Mouse (Mus musculus) forebrain, postnatal 0 days (tissue): ENCODE measurements around the gene Fastkd1. TPM values are rescaled to one million over a fixed set of nuclear protein-coding genes. Genes with fewer than 3 reads are reported as not detected.
A peak's percentile ranks its signal among the peaks of the same experiment; 100 is the strongest.
"Not testable (repeated sequence)": the region's sequence is repeated elsewhere in the genome, so short reads cannot be mapped to it uniquely, and the experiment has no call there.

Source experiments
- ATAC-seq: fragments of 200-750 bp; cut with Nextera tagmentation; 2 replicates; pipeline ENCODE4 v1.8.0; 2017; ENCODE audit warnings: mild to moderate bottlenecking, moderate library complexity
- DNase-seq: peaks from one replicate; pipeline ENCODE4 v3.0.0-alpha.2; 2015
- H3K27ac ChIP-seq: fragments of 300-500 bp; sonication (generic); 2 replicates; pipeline ENCODE4 v1.5.1; 2014; ENCODE audit warnings: low read depth, mild to moderate bottlenecking, antibody characterized with exemption, low read length, moderate library complexity, mixed read lengths
- H3K27me3 ChIP-seq: fragments of 300-500 bp; sonication (generic); 2 replicates; pipeline ENCODE4 v1.6.1; 2014; ENCODE audit warnings: mild to moderate bottlenecking, low read length, mixed read lengths; ENCODE audit not compliant: insufficient read depth
- H3K36me3 ChIP-seq: fragments of 300-500 bp; sonication (generic); 2 replicates; pipeline ENCODE4 v1.6.1; 2014; ENCODE audit warnings: mild to moderate bottlenecking, moderate library complexity; ENCODE audit not compliant: insufficient read depth
- H3K4me1 ChIP-seq: fragments of 300-500 bp; sonication (generic); 2 replicates; pipeline ENCODE4 v1.6.1; 2014; ENCODE audit warnings: antibody characterized with exemption; ENCODE audit not compliant: insufficient read depth
- H3K4me2 ChIP-seq: fragments of 300-500 bp; sonication (generic); 2 replicates; pipeline ENCODE4 v1.6.1; 2014; ENCODE audit warnings: low read depth, mild to moderate bottlenecking, moderate library complexity
- H3K4me3 ChIP-seq: fragments of 300-500 bp; sonication (generic); 2 replicates; pipeline ENCODE4 v1.5.1; 2014; ENCODE audit warnings: low read depth, low read length, mixed read lengths
- H3K9ac ChIP-seq: fragments of 300-500 bp; sonication (generic); 2 replicates; pipeline ENCODE4 v1.6.1; 2014; ENCODE audit warnings: mild to moderate bottlenecking
- H3K9me3 ChIP-seq: fragments of 300-500 bp; sonication (generic); 2 replicates; pipeline ENCODE4 v1.6.1; 2016; ENCODE audit warnings: low read length
- CTCF ChIP-seq: sonication (generic); IDR thresholded peaks from 2 replicates; pipeline ENCODE4 v1.5.1; 2016; ENCODE audit warnings: antibody characterized with exemption, control low read depth, low read depth
- WGBS: fragments of 180-500 bp; shearing (Covaris S2); extraction: QIAGEN DNeasy Blood & Tissue Kit; methylation state at CpG from one replicate; pipeline ENCODE4 v1.1.7; 2014; 5-methylcytosine and 5-hydroxymethylcytosine counted together
- polyA plus RNA-seq: library from polyadenylated mRNA; unstranded; fragments of >200 nt; fragmentation: Nextera tagmentation; extraction: Ambion mirVana; gene quantifications from 2 replicates; pipeline ENCODE4 v1.2.1, GENCODE M21; 2015
- total RNA-seq: library from RNA; depleted of rRNA; stranded (reverse); fragments of >200 nt; gene quantifications from 2 replicates; pipeline ENCODE4 v1.2.3, GENCODE M21; 2014

The Fastkd1 gene
- total and polyA plus RNA-seq, 2 experiments from 2014 or later: 12.7 to 24.4 TPM

DNA sequence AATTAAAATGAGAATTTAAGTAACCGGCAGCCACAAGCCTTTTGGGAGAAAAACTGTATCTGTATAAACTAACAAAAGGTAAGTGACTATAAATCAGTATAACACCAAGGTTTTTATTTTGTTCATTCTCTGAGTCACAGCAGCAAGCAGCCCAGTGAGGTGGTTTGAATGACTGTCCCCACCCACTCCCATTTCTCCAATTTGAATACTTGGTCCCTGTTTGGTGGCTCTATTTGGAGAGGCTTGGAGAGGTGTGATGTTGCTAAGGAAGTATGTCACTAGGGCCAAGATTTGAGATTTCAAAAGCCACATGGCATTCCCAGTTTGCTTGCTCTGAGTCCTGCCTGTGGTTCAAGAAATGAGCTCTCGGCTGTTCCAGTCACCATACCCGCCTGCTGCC lies 23.1 kb downstream of the Fastkd1 start:
- H3K27ac ChIP-seq: no peak overlapping the region
- WGBS: 86% methylated on average over 3 of the region's 3 CpGs
- no peak overlapping the region for H3K4me2 ChIP-seq
- peaks cover 50% of the 10 kb centered on the region for H3K36me3 ChIP-seq
- no peaks in the 10 kb centered on the region for H3K9me3 ChIP-seq
- no peak for ATAC-seq
- H3K4me3 ChIP-seq: no peak overlapping the region
- no peak overlapping the region for H3K9ac ChIP-seq
- no peaks in the 10 kb centered on the region for H3K4me1 ChIP-seq
- no peaks in the 10 kb centered on the region for H3K27me3 ChIP-seq
- DNase-seq: no peak
- TF ChIP-seq CTCF: no peak

DNA sequence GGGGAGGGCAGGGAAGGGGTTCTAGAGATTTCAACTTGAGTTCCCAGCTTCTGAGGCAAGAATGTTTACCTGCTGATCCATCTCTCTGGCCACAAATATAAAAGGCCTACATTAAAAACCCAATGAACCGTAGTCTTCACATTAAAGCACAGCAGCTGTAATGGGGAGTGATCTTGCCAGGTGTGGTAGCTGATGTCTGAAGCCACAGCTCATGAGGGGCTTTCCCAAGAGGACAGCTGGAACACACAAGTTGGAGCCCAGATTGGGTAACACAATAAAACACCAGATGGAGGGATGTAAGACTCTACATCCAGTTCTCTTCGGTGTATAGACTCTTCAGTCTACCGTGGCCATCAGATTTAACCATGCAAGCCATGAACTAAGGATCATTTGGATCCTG lies 28.8 kb downstream of the Fastkd1 start:
- TF ChIP-seq CTCF: no peak
- no peaks in the 10 kb centered on the region for H3K27me3 ChIP-seq
- H3K36me3 ChIP-seq: peaks cover 19% of the 10 kb centered on the region
- WGBS: 96% methylated on average over 3 of the region's 3 CpGs
- no peak for ATAC-seq
- no peak overlapping the region for H3K4me3 ChIP-seq
- H3K4me1 ChIP-seq: 0 out of 2 replicates have a peak, but pooled peaks cover 3% of the 10 kb centered on the region
- H3K27ac ChIP-seq: no peak overlapping the region
- DNase-seq: no peak
- no peaks in the 10 kb centered on the region for H3K9me3 ChIP-seq
- H3K4me2 ChIP-seq: no peak overlapping the region
- H3K9ac ChIP-seq: no peak overlapping the region

DNA sequence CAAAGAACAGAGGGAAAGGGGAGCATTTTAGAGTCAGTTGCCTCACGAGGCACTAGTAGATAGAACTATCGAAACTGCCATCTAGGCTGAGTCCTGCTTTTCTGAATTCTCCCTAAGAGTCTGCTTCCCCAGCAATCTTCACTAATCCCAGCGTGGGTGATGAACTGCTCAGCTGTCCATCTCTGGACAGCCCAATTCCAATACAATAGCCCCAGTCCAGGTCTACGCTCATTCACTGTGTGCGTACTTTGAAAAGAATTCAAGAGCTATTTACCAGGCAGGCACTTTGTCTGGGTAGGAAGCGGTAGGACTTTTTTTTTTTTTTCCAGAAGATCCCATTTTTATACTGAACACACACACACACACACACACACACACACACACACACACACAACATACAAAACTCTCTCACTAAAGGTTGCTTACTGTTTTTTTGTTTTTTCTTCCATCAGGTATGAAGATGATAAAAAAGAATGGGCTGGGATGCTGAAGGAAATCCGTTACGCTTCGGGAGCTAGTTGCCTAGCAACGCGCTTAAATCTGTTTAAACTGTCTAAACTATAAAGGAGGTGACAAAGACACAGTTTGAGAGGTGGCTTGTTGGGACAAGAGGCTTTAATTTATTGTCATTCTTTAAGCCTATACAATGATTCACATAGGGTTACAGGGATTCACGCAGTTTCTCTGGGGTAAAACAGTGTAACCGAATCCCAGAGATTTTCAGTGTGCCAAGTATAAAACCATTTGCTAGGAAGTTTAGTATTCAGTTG lies 30.1 kb downstream of the Fastkd1 start:
- no peak overlapping the region for H3K9ac ChIP-seq
- 0 out of 2 replicates have a peak, but pooled peaks cover 3% of the 10 kb centered on the region for H3K4me1 ChIP-seq
- no peak for TF ChIP-seq CTCF
- ATAC-seq (peak; percentile 72), DNase-seq (peak; percentile 67)
- no peaks in the 10 kb centered on the region for H3K27me3 ChIP-seq
- no peak overlapping the region for H3K27ac ChIP-seq
- H3K4me3 ChIP-seq: peak overlapping the region; percentile 19; the same call in 1 of the 2 replicates
- peaks cover 13% of the 10 kb centered on the region for H3K36me3 ChIP-seq
- peak overlapping the region; percentile 37 for H3K4me2 ChIP-seq
- 14% methylated on average over 13 of the region's 13 CpGs for WGBS
- H3K9me3 ChIP-seq: no peaks in the 10 kb centered on the region

DNA sequence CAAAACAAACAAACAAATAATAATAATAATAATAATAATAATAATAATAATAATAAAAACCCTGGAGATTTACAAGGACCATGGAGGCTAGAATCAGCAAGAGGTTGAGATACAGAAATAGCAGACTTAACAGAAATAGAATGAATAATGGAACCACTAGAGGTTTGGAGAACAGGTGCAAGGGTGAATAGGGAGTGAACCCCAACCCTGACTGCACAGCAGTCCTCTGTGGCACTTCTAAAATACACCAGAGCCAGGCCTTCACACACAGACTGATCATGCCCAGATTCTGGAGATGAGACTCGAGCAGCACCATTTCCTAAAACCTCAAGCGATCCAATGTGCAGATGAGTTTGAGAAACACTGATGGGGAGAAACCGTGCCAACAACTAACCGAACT lies 31.4 kb downstream of the Fastkd1 start:
- WGBS: 92% methylated on average over 4 of the region's 4 CpGs
- no peak overlapping the region for H3K4me2 ChIP-seq
- no peaks in the 10 kb centered on the region for H3K9me3 ChIP-seq
- DNase-seq (no peak), ATAC-seq (no peak)
- H3K27ac ChIP-seq: no peak overlapping the region
- no peak for TF ChIP-seq CTCF
- no peaks in the 10 kb centered on the region for H3K27me3 ChIP-seq
- H3K4me1 ChIP-seq: 0 out of 2 replicates have a peak, but pooled peaks cover 3% of the 10 kb centered on the region
- H3K36me3 ChIP-seq: 0 out of 2 replicates have a peak, but pooled peaks cover under 1% of the 10 kb centered on the region
- H3K4me3 ChIP-seq: no peak overlapping the region
- no peak overlapping the region for H3K9ac ChIP-seq

- H3K4me2 ChIP-seq: no peak overlapping the region
- WGBS: 66% methylated on average over 6 of the region's 6 CpGs
- no peaks in the 10 kb centered on the region for H3K27me3 ChIP-seq
- 0 out of 2 replicates have a peak, but pooled peaks cover 3% of the 10 kb centered on the region for H3K4me1 ChIP-seq
- H3K27ac ChIP-seq: no peak overlapping the region
- no peaks in the 10 kb centered on the region for H3K9me3 ChIP-seq
- H3K36me3 ChIP-seq: no peaks in the 10 kb centered on the region
- 0 out of 2 replicates have a peak, but pooled peaks have one; percentile 2 for TF ChIP-seq CTCF
- H3K9ac ChIP-seq: no peak overlapping the region
- no peak overlapping the region for H3K4me3 ChIP-seq
- DNase-seq: no peak
- ATAC-seq: no peak
Observed at GRCm38 (mm10) chr2:69679990-69680389, 33.3 kb downstream of the Fastkd1 start.

GRCm38 (mm10) chr2:69677215-69677614 lies 36.1 kb downstream of the Fastkd1 start:
- not testable (repeated sequence) for ATAC-seq, H3K9me3 ChIP-seq, H3K4me2 ChIP-seq, H3K27me3 ChIP-seq, H3K36me3 ChIP-seq, H3K27ac ChIP-seq, H3K4me1 ChIP-seq, H3K9ac ChIP-seq, DNase-seq, H3K4me3 ChIP-seq
- 91% methylated on average over 2 of the region's 2 CpGs for WGBS

- no peak; the same call in 1 of the 2 replicates for TF ChIP-seq CTCF
- ATAC-seq: no peak
- Histone ChIP-seq H3K36me3 (no peaks in the 10 kb centered on the region), H3K9ac (no peak overlapping the region), H3K4me1 (no peaks in the 10 kb centered on the region), H3K4me3 (no peak overlapping the region), H3K9me3 (no peaks in the 10 kb centered on the region), H3K27me3 (no peaks in the 10 kb centered on the region), H3K4me2 (no peak overlapping the region), H3K27ac (no peak overlapping the region)
- DNase-seq: no peak
- 61% methylated on average over 2 of the region's 2 CpGs for WGBS
Observed at GRCm38 (mm10) chr2:69676713-69677112, 36.6 kb downstream of the Fastkd1 start.
